Mouse (Mus musculus) heart, adult 2 months (tissue): ENCODE results near the gene Abcc1.

ENCODE experiments used
- CTCF ChIP-seq: fragments of 200-600 bp; IDR thresholded peaks from 2 replicates; pipeline ENCODE4 v1.8.1; 2022; ENCODE audit warnings: antibody characterized with exemption, mild to moderate bottlenecking, moderate library complexity
- EP300 ChIP-seq: fragments of 200-500 bp; IDR thresholded peaks from 2 replicates; pipeline ENCODE4 v1.6.1; 2011; ENCODE audit warnings: low read depth, low read length, control low read depth; ENCODE audit not compliant: insufficient read depth
- POLR2A ChIP-seq: fragments of 200-500 bp; IDR thresholded peaks from 2 replicates; pipeline ENCODE4 v1.6.1; 2011; ENCODE audit warnings: mild to moderate bottlenecking, low read depth, low read length, control low read depth; ENCODE audit not compliant: insufficient read depth

DNA sequence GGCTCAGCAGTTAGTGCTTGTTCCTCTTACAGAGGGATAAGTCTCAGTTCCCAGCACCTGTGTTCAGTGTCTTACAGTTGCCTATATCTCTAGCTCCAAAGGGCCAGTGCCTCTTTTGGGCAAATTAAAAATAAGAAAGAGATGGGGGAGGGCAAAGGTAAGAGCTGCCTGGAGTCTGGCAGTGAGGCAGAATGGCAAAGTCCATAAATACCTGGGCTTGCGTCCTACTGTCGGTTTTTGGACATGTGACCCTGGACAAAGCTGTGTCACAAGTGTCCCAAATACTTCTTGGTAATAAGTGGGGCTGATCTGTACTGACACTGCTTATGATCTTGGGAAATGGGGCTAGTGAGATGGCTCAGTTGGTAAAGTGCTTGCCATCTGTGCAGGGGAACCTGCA, 113.6 kb downstream of the Abcc1 start:
- TF ChIP-seq CTCF, result no peak
- no peak for TF ChIP-seq EP300
- no peak for TF ChIP-seq POLR2A
